Mouse (Mus musculus) kidney, adult 2 months (tissue): ENCODE measurements at regions not wholly inside any gene's neighbourhood (a gene's known extent, or its start where the extent isn't known, plus 50 kb on each side); places are given as distances from the start of the nearest gene placed in this dataset.

ENCODE experiments used
- CTCF ChIP-seq: fragments of 200-500 bp; conservative IDR thresholded peaks from 2 replicates; pipeline ENCODE4 v1.5.1; 2011; ENCODE audit warnings: low read depth, mild to moderate bottlenecking, control low read depth, low read length, moderate library complexity, mixed read lengths; ENCODE audit not compliant: insufficient read depth, insufficient read length
- POLR2A ChIP-seq: fragments of 200-500 bp; IDR thresholded peaks from one replicate; pipeline ENCODE4 v1.6.1; 2011; ENCODE audit warnings: low read depth, low read length, control low read depth

- no peak for TF ChIP-seq CTCF
- TF ChIP-seq POLR2A: no peak
These were observed 109.4 kb upstream of the Rapgef5 start for GRCm38 (mm10) chr12:117406832-117407231.
